Mouse (Mus musculus): ENCODE measurements around the gene Dgcr2.

The Dgcr2 gene

GRCm38 (mm10) chr16:17911052-17911595 is 12.8 kb upstream of the Dgcr2 start, which contains the start of gene Ess2:
TSS of gene Ess2 (minus strand) at chr16:17911348.
- peak; percentile 95 for DNase-seq (ENCODE audit: low spot score)

GRCm38 (mm10) chr16:17896091-17896490 is 2.3 kb downstream of the Dgcr2 start:
- DNase-seq (ENCODE audit: low spot score): no peak

- DNase-seq (ENCODE audit: low spot score): no peak
Observed at GRCm38 (mm10) chr16:17893923-17894322, 4.4 kb downstream of the Dgcr2 start, which contains the start of gene Tssk1. TSS of gene Tssk1 (plus strand) at chr16:17894223.

GRCm38 (mm10) chr16:17892606-17893005 is 5.8 kb downstream of the Dgcr2 start:
- DNase-seq (ENCODE audit: low spot score): peak; percentile 50

GRCm38 (mm10) chr16:17891567-17891959 is 6.8 kb downstream of the Dgcr2 start, which contains the start of gene Gm20518:
TSS of gene Gm20518 (minus strand) at chr16:17891671.
- peak; percentile 98 for DNase-seq (ENCODE audit: low spot score)

- DNase-seq (ENCODE audit: low spot score): peak; percentile 81
Observed at GRCm38 (mm10) chr16:17890917-17891566, 7.3 kb downstream of the Dgcr2 start.

- DNase-seq (ENCODE audit: low spot score): no peak
Observed at GRCm38 (mm10) chr16:17890342-17890727, 8.0 kb downstream of the Dgcr2 start.

GRCm38 (mm10) chr16:17889689-17890341 is 8.5 kb downstream of the Dgcr2 start:
- DNase-seq (ENCODE audit: low spot score): no peak

- DNase-seq (ENCODE audit: low spot score): no peak
Observed at GRCm38 (mm10) chr16:17884116-17884515, 14.2 kb downstream of the Dgcr2 start.

- DNase-seq (ENCODE audit: low spot score): peak; percentile 46
Observed at GRCm38 (mm10) chr16:17882196-17882595, 16.2 kb downstream of the Dgcr2 start.

GRCm38 (mm10) chr16:17879571-17879970 is 18.8 kb downstream of the Dgcr2 start:
- DNase-seq (ENCODE audit: low spot score): no peak

- no peak for DNase-seq (ENCODE audit: low spot score)
Observed at GRCm38 (mm10) chr16:17876096-17876495, 22.3 kb downstream of the Dgcr2 start.

GRCm38 (mm10) chr16:17875174-17875573 is 23.2 kb downstream of the Dgcr2 start:
- no peak for DNase-seq (ENCODE audit: low spot score)

GRCm38 (mm10) chr16:17872995-17873394 is 25.4 kb downstream of the Dgcr2 start:
- no peak for DNase-seq (ENCODE audit: low spot score)

GRCm38 (mm10) chr16:17871248-17871647 is 27.1 kb downstream of the Dgcr2 start:
- no peak for DNase-seq (ENCODE audit: low spot score)

- peak; percentile 43 for DNase-seq (ENCODE audit: low spot score)
Observed at GRCm38 (mm10) chr16:17865770-17866169, 32.6 kb downstream of the Dgcr2 start.

GRCm38 (mm10) chr16:17865293-17865692 is 33.1 kb downstream of the Dgcr2 start:
- no peak for DNase-seq (ENCODE audit: low spot score)

- DNase-seq (ENCODE audit: low spot score): no peak
Observed at GRCm38 (mm10) chr16:17858592-17858991, 39.8 kb downstream of the Dgcr2 start.

GRCm38 (mm10) chr16:17857157-17857556 is 41.2 kb downstream of the Dgcr2 start:
- DNase-seq (ENCODE audit: low spot score): no peak

GRCm38 (mm10) chr16:17853263-17853662 is 45.1 kb downstream of the Dgcr2 start:
- no peak for DNase-seq (ENCODE audit: low spot score)

GRCm38 (mm10) chr16:17851860-17852259 is 46.5 kb downstream of the Dgcr2 start:
- no peak for DNase-seq (ENCODE audit: low spot score)

- DNase-seq (ENCODE audit: low spot score): no peak
Observed at GRCm38 (mm10) chr16:17851331-17851730, 47.0 kb downstream of the Dgcr2 start.

- no peak for DNase-seq (ENCODE audit: low spot score)
Observed at GRCm38 (mm10) chr16:17849486-17849885, 48.9 kb downstream of the Dgcr2 start.
